Mouse (Mus musculus): ENCODE results near the gene Dennd6a.

- TF ChIP-seq CTCF (IDR thresholded peaks at IDR 0.05; ENCODE audit: low read depth) (no peak), EP300 (IDR thresholded peaks at IDR 0.05; ENCODE audit: low read depth) (no peak; the same call in 1 of the 2 replicates)
These were observed 63.6 kb downstream of the Dennd6a start for GRCm38 (mm10) chr14:26637025-26637850.

All from liver, embryonic 14.5 days (tissue).